Comparison of ENCODE assay signal across 12 mouse cellular contexts in genomic region chr16:34236898-34237611, GRCm38 (mm10).
DNase-seq lines count a peak whose midpoint lies in the region; ATAC-seq and TF ChIP-seq lines count a peak whose summit lies in the region.
"Had no signal": no experiment of that assay in that cellular context is flagged by ENCODE, and none has a peak within 500 bp of the region (broad histone marks: within the 10 kb centered on the region; RNA-seq: fewer than 3 reads in every experiment).

No protein-coding gene starts in this region.

- ATAC-seq in heart, embryonic 12.5 days (ENCODE audit: insufficient number of reproducible peaks, low FRiP score): no peak
- peak; percentile 71 for ATAC-seq in Patski
- no peak for ATAC-seq in midbrain, embryonic 16.5 days

- WGBS in heart, embryonic 12.5 days: 62% methylated on average over 12 of the region's 12 CpGs
- WGBS in midbrain, embryonic 16.5 days: 77% methylated on average over 12 of the region's 12 CpGs

- H3K27ac ChIP-seq in heart, embryonic 12.5 days (ENCODE audit: poor library complexity, severe bottlenecking): no peak overlapping the region
- no peak overlapping the region for H3K27ac ChIP-seq in midbrain, embryonic 16.5 days (ENCODE audit: low read length)
- H3K27ac ChIP-seq: embryonic facial prominence, embryonic 13.5 days; midbrain, embryonic 10.5 days had no signal

- no peak for TF ChIP-seq CTCF in Patski (IDR thresholded peaks at IDR 0.05)

- POLR2A ChIA-PET in Patski (lab: Charles Lee): no interaction called here

- no peak overlapping the region for H3K9ac ChIP-seq in heart, embryonic 12.5 days
- no peak overlapping the region for H3K9ac ChIP-seq in midbrain, embryonic 16.5 days (ENCODE audit: low read depth, low read length)
- H3K9ac ChIP-seq: embryonic facial prominence, embryonic 13.5 days had no signal

- peaks cover 20% of the 10 kb centered on the region for H3K4me1 ChIP-seq in heart, embryonic 12.5 days (replicated peaks)
- no peaks in the 10 kb centered on the region; the same call in 1 of the 2 replicates for H3K4me1 ChIP-seq in midbrain, embryonic 16.5 days (ENCODE audit: control insufficient read depth, insufficient read depth, low read length)

- peak; percentile 96 for DNase-seq in heart, adult 11 months
- peak; percentile 19 for DNase-seq in Patski (ENCODE audit: low read depth, low spot score)
- peak; percentile 58 for DNase-seq in heart, adult 8-10 months (ENCODE audit: low spot score)
- peak; percentile 77 to 79 for DNase-seq in left cerebral cortex, postnatal 36 days (ENCODE audit: low spot score in 2 of 2)
- DNase-seq in adrenal gland, postnatal 36 days: no peak
- no peak for DNase-seq in MN1 (ENCODE audit: low spot score)
- DNase-seq: adrenal gland, postnatal 14 days; retina, postnatal 1 day had no signal

- H3K4me2 ChIP-seq in heart, embryonic 12.5 days: no peak overlapping the region
- H3K4me2 ChIP-seq in midbrain, embryonic 16.5 days (ENCODE audit: low read length): no peak overlapping the region
- H3K4me2 ChIP-seq: embryonic facial prominence, embryonic 13.5 days had no signal

- H3K27me3 ChIP-seq in heart, embryonic 12.5 days (replicated peaks): no peaks in the 10 kb centered on the region
- no peaks in the 10 kb centered on the region for H3K27me3 ChIP-seq in Patski
- H3K27me3 ChIP-seq in midbrain, embryonic 16.5 days (ENCODE audit: control insufficient read depth, insufficient read depth, low read depth, low read length): no peaks in the 10 kb centered on the region
- H3K27me3 ChIP-seq: embryonic facial prominence, embryonic 13.5 days had no signal

- in situ Hi-C loops in Patski (cut with MboI; ENCODE audit: low pct_unique_long_range_greater_than_20kb): no loop called here

- peaks cover 28% of the 10 kb centered on the region for H3K36me3 ChIP-seq in heart, embryonic 12.5 days
- H3K36me3 ChIP-seq in midbrain, embryonic 16.5 days (ENCODE audit: control insufficient read depth, insufficient read depth, low read length): peaks cover 6% of the 10 kb centered on the region; the same call in 1 of the 2 replicates

- CTCF ChIA-PET in Patski (lab: Charles Lee): no interaction called here

- intact Hi-C loops in left cerebral cortex, postnatal 36 days (cut with DNase I): loop anchor here (10.0 kb wide), 1 partner anchor 48 kb away; no protein-coding TSS in a partner anchor

- H3K4me3 ChIP-seq in heart, embryonic 12.5 days: no peak overlapping the region
- H3K4me3 ChIP-seq in midbrain, embryonic 16.5 days (ENCODE audit: low read depth, low read length): no peak overlapping the region
- H3K4me3 ChIP-seq: embryonic facial prominence, embryonic 13.5 days; midbrain, embryonic 10.5 days had no signal

- no peaks in the 10 kb centered on the region for H3K9me3 ChIP-seq in heart, embryonic 12.5 days (replicated peaks)
- H3K9me3 ChIP-seq in midbrain, embryonic 16.5 days (replicated peaks; ENCODE audit: control insufficient read depth, low read length, poor library complexity, severe bottlenecking): no peaks in the 10 kb centered on the region
- H3K9me3 ChIP-seq: embryonic facial prominence, embryonic 13.5 days; midbrain, embryonic 10.5 days had no signal

Comparison
In these comparisons a context has a peak if more than half of its experiments do, and no peak if none do; other contexts are left out.
1. DNase-seq: peak in heart, adult 11 months (single experiment), Patski (single experiment), heart, adult 8-10 months (single experiment) and left cerebral cortex, postnatal 36 days (2 of 2); none in adrenal gland, postnatal 36 days (0 of 2) and MN1 (single experiment).